Mouse (Mus musculus) neural tube, embryonic 11.5 days (tissue): Measurements from ENCODE around the gene Ppfia1. TPM values are rescaled to one million over a fixed set of nuclear protein-coding genes. Genes with fewer than 3 reads are reported as not detected.

Experiments used
- ATAC-seq: fragments of 200-750 bp; cut with Nextera tagmentation; 2 replicates; pipeline ENCODE4 v1.8.0; 2017; ENCODE audit warnings: moderate number of reproducible peaks, mild to moderate bottlenecking, moderate TSS enrichment, moderate library complexity; ENCODE audit not compliant: insufficient read depth, low FRiP score, low TSS enrichment
- DNase-seq: peaks from one replicate; pipeline ENCODE4 v3.0.0-alpha.2; 2015; ENCODE audit warnings: low spot score
- H3K27ac ChIP-seq: fragments of 300-500 bp; sonication (generic); 2 replicates; pipeline ENCODE4 v1.5.1; 2014; ENCODE audit warnings: low read depth, mild to moderate bottlenecking, low read length
- H3K27me3 ChIP-seq: fragments of 300-500 bp; sonication (generic); 2 replicates; pipeline ENCODE4 v1.6.1; 2014; ENCODE audit warnings: mild to moderate bottlenecking, low read length, mixed read lengths; ENCODE audit not compliant: control insufficient read depth, insufficient read depth
- H3K36me3 ChIP-seq: fragments of 300-500 bp; sonication (generic); 2 replicates; pipeline ENCODE4 v1.6.1; 2014; ENCODE audit warnings: mild to moderate bottlenecking, low read length, moderate library complexity, mixed read lengths; ENCODE audit not compliant: control insufficient read depth, insufficient read depth
- H3K4me1 ChIP-seq: fragments of 300-500 bp; sonication (generic); 2 replicates; pipeline ENCODE4 v1.6.1; 2014; ENCODE audit warnings: low read length, mixed read lengths; ENCODE audit not compliant: control insufficient read depth, insufficient read depth
- H3K4me2 ChIP-seq: fragments of 300-500 bp; sonication (generic); 2 replicates; pipeline ENCODE4 v1.6.1; 2014; ENCODE audit warnings: low read depth, mild to moderate bottlenecking, moderate library complexity
- H3K4me3 ChIP-seq: fragments of 300-500 bp; sonication (generic); 2 replicates; pipeline ENCODE4 v1.5.1; 2014; ENCODE audit warnings: low read depth, low read length
- H3K9ac ChIP-seq: fragments of 300-500 bp; sonication (generic); 2 replicates; pipeline ENCODE4 v1.6.1; 2014; ENCODE audit warnings: mild to moderate bottlenecking, low read length
- H3K9me3 ChIP-seq: fragments of 300-500 bp; sonication (generic); 2 replicates; pipeline ENCODE4 v1.6.1; 2016; ENCODE audit warnings: low read length; ENCODE audit not compliant: control insufficient read depth
- WGBS: fragments of 180-500 bp; shearing (Covaris S2); extraction: QIAGEN DNeasy Blood & Tissue Kit; methylation state at CpG from one replicate; pipeline ENCODE4 v1.1.7; 2014; 5-methylcytosine and 5-hydroxymethylcytosine counted together
- polyA plus RNA-seq: library from polyadenylated mRNA; unstranded; fragments of >200 nt; fragmentation: Nextera tagmentation; extraction: Ambion mirVana; gene quantifications from 2 replicates; pipeline ENCODE4 v1.2.1, GENCODE M21; 2014

The Ppfia1 gene
- polyA plus RNA-seq, 1 experiment from 2014 or later: 45.0 TPM

DNA sequence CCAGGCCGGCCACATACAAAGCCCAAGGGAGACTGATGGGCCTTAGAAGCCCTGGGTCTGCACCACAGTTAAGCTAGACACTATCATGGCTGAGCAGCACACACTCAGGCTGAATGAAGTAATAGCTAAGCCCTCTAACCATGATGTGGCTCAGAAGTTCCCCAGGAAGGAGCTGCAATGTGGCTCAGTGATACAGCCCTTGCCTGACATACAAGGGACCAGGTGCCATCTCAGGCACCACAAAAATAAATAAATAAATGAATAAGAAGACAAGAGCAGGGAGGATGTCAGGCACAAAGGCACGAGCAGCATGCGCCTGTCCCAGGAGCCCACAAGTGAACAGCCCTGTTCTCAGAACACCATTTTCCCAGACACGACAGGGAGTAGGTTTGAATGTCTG lies 111.6 kb downstream of the Ppfia1 start:
- ATAC-seq (no peak), DNase-seq (no peak)
- Histone ChIP-seq H3K4me2 (no peak overlapping the region), H3K36me3 (peaks cover 40% of the 10 kb centered on the region), H3K27me3 (no peaks in the 10 kb centered on the region), H3K27ac (no peak overlapping the region), H3K9me3 (no peaks in the 10 kb centered on the region), H3K4me3 (no peak overlapping the region), H3K4me1 (no peaks in the 10 kb centered on the region), H3K9ac (no peak overlapping the region)
- 89% methylated on average over 4 of the region's 4 CpGs for WGBS

DNA sequence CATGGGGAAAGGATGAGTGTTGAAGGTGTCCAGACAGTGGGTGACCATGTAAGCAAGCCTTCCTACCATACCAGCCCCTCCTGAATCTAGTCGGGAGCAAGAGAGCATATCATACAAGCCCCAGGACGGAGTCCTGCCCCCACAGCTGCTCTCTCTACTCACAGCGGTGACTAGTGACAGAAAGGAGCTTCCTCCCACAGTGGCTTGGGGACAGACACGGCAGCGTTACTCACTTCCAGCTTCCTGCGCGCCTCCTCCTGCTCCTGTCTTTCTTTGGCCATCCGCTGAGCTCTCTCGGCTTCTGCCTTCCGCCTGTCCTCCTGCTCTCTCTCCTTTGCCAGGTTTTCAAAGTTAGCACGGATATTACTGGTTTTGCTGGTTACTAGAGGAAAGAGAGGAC lies 112.1 kb downstream of the Ppfia1 start:
- ATAC-seq: no peak
- H3K27me3 ChIP-seq: no peaks in the 10 kb centered on the region
- H3K9ac ChIP-seq: no peak overlapping the region
- DNase-seq: no peak
- peaks cover 40% of the 10 kb centered on the region for H3K36me3 ChIP-seq
- no peak overlapping the region for H3K4me2 ChIP-seq
- H3K4me3 ChIP-seq: no peak overlapping the region
- no peak overlapping the region for H3K27ac ChIP-seq
- H3K9me3 ChIP-seq: no peaks in the 10 kb centered on the region
- WGBS: 96% methylated on average over 11 of the region's 11 CpGs
- no peaks in the 10 kb centered on the region for H3K4me1 ChIP-seq

DNA sequence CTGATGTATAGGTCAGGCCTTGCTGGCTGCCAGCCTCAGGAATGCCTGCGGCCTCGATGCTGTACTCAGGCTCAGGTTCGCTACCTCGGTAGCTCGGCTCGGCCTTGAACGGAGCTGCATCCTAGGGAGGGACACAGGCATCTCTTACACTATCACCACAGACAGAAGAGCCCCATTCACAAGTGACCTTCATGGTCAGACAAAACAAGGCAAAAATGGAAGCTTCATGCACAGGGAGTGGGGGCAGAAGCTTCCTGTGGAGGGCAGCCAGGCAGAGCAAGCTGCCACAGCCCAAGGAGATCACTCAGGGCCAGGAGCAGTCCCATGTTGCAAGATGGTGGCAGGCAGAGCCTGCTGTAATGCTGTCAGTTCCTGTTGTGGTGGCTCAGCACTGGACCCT lies 114.7 kb downstream of the Ppfia1 start:
- no peak for ATAC-seq
- 98% methylated on average over 7 of the region's 7 CpGs for WGBS

DNA sequence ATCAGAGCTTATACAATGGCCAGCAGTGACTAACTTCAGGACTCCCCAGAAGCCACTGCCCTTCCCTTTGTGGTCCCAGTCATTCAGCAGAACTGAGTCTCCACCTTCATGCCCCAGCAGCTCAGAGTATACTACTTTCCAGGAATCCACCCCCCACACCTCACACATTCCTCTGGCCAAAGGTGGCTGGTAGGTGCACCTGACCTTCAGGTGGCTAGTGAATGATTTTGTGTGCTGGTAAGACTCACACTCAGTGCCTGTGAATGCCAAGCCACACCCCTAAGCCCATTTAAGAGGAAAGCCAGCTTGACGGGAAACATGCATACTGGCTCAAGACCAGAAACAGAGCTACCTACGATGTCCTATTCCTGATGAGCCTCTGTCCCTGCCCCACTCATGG lies 120.6 kb downstream of the Ppfia1 start:
- DNase-seq (no peak), ATAC-seq (no peak)
- no peak overlapping the region for H3K4me3 ChIP-seq
- no peaks in the 10 kb centered on the region for H3K27me3 ChIP-seq
- no peaks in the 10 kb centered on the region for H3K4me1 ChIP-seq
- no peaks in the 10 kb centered on the region for H3K9me3 ChIP-seq
- H3K27ac ChIP-seq: no peak overlapping the region
- no peak overlapping the region for H3K9ac ChIP-seq
- 79% methylated on average over 2 of the region's 2 CpGs for WGBS
- H3K4me2 ChIP-seq: no peak overlapping the region
- H3K36me3 ChIP-seq: peaks cover 6% of the 10 kb centered on the region

More for the DNA sequence above, 114.7 kb downstream of the Ppfia1 start:
- no peak for DNase-seq
- H3K9me3 ChIP-seq: no peaks in the 10 kb centered on the region
- no peaks in the 10 kb centered on the region for H3K27me3 ChIP-seq
- H3K36me3 ChIP-seq: peaks cover 34% of the 10 kb centered on the region
- H3K4me1 ChIP-seq: no peaks in the 10 kb centered on the region
- H3K4me2 ChIP-seq: no peak overlapping the region
- no peak overlapping the region for H3K9ac ChIP-seq
- H3K27ac ChIP-seq: no peak overlapping the region
- H3K4me3 ChIP-seq: no peak overlapping the region

DNA sequence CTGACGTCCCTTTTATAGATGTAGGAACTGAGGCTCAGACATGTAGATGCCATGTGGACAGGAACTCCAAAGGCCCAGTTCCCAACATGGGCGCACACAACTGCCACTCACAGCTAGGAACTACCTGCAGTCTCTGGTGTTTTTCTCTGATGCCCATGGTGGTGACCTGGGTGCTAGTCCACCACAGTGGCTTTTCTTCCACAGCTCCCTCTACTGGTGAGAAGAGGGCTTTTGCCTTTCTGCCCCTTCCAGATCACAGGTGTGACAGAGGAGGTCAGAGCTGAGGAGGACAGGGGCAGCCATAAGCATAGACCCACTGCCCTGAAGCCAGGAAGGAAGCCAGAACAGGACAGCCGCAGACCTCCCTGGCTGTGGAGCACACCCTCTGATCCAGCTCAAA lies 126.1 kb downstream of the Ppfia1 start:
- WGBS: 77% methylated on average over 3 of the region's 3 CpGs
- DNase-seq: no peak
- Histone ChIP-seq H3K36me3 (no peaks in the 10 kb centered on the region), H3K27ac (no peak overlapping the region), H3K9me3 (no peaks in the 10 kb centered on the region), H3K4me1 (no peaks in the 10 kb centered on the region), H3K4me2 (no peak overlapping the region), H3K4me3 (no peak overlapping the region), H3K9ac (no peak overlapping the region), H3K27me3 (no peaks in the 10 kb centered on the region)
- ATAC-seq: no peak

Other genes starting within 250 kb of the Ppfia1 start
- 186 and 202 TPM in 2 replicates for gene Cttn, start 82.7 kb downstream of the Ppfia1 start, polyA plus RNA-seq
- 8.9 and 9.4 TPM in 2 replicates for gene Fadd, start 28.7 kb upstream of the Ppfia1 start, polyA plus RNA-seq
- gene Ano1, start 198.2 kb upstream of the Ppfia1 start, polyA plus RNA-seq: 2.6 and 3.2 TPM in 2 replicates